Mouse (Mus musculus) cerebellum, adult 18-20 months (tissue): ENCODE results near the gene Nucks1.
A peak's percentile ranks its signal among the peaks of the same experiment; 100 is the strongest.

Experiments
- DNase-seq, 2 experiments: peaks; one replicate each; pipeline ENCODE4 v3.0.0; 2021

The Nucks1 gene

DNA sequence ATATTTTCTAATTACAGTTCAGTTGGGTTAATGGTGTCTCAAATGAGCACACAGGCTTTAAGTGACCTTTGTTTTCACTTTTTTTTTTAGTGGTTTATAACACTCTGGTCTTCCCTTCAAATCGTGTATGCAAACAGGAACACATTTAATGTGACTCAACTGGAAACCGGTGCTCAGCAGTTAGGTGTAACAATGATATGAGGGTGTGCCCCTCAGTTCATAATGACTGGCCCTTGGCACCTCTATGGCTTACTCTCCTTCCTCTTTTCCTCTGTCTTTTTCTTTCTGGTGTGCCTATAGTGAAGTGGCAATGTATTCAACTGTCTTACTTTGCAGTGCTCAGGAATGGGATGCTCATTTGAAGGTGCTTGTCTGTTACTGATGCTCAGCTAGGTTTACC, 23.1 kb downstream of the Nucks1 start:
- DNase-seq, result no peak

DNA sequence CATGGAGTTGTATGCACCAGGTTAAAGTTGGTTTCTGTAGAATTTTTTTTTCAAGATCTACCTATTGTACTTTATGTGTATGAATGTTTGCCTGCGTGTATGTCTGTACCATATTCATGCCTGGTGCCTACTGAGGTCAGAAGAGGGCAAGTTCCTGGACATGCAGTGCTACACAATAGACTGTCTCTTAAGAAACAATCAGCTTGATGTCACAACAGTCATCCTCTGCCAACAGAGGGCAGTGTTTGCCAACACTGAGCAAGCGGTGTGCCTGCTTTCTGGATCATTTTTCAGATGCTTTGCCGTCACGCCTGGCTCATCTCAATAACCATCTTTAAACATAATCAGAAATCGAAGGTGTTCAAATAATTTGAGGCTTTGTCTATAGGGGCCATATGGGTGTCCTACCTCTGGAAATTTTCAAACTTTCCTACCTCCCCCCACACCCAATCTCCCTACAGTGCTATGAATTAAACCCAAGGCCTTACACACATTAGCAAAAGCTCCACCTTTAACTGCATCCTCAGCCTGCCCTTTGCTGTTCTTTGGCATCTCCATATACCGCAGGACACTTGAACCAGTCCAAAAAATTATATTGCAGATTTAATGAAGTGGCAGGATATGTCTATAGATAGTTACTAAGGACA, 27.4 kb downstream of the Nucks1 start:
- DNase-seq, result peak; percentile 66 to 69

DNA sequence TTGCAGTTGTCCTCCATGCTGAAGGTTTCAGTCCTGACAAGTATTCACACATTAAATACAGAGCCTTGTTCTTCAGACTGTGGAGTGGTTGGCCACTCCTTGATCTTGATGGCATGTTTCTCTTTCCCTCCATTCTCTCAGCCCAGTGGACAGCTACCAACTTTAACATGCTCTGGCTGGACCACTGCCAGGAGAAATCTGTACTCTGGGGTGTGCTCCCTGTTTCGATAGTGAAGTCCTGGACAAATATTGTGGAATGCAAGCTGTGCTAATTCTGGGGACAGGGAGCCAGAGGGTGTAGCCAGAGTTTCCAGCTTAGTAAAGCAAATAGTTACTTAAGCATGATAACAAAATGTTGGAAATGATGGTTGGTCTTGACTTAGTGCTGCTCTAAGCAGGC, 28.5 kb downstream of the Nucks1 start:
- no peak for DNase-seq

DNA sequence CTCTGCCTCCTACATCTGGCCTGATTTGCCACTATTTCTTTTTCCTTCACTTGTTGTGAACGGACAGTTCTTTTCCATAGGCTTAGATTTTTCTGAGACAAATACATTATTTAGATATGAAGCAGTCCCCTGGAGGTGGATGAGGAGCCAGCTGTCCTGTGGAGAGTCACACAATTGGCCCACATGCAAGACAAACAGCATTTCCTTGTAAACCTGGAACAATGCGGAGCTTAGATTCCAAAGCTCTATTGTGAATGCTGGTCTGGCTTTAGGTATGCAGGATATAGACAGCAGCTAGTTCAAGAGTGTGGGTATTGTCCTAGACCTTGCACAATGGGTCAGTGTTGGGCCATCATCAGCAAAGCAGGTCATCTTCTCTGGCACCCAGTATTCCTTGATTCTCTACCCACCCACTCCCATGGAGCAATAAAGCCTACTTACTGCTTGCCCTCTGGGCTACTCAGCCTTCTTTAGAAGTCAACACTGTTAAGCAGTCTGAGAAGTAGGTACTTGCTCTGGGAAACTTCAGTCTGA, 30.4 kb downstream of the Nucks1 start:
- no peak for DNase-seq

DNA sequence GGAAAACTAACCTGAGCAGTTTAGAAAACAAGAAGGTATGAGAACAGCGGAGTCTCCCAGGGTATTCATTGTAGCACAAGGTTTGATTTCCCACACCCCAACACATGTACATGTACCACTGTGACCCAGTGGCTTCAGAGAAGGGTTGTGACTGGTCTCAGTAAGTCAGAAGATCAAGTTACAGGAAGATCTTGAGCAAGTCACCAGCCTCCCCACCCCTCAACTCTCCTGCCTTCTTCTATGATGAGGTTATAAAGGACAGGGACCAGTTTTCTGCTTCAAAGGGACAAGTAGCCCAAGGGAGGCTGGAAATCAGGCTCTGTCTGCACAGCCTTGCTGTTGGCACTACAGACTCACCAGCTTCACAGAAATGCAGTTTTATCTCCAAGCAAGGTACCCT, 31.2 kb downstream of the Nucks1 start:
- no peak for DNase-seq

DNA sequence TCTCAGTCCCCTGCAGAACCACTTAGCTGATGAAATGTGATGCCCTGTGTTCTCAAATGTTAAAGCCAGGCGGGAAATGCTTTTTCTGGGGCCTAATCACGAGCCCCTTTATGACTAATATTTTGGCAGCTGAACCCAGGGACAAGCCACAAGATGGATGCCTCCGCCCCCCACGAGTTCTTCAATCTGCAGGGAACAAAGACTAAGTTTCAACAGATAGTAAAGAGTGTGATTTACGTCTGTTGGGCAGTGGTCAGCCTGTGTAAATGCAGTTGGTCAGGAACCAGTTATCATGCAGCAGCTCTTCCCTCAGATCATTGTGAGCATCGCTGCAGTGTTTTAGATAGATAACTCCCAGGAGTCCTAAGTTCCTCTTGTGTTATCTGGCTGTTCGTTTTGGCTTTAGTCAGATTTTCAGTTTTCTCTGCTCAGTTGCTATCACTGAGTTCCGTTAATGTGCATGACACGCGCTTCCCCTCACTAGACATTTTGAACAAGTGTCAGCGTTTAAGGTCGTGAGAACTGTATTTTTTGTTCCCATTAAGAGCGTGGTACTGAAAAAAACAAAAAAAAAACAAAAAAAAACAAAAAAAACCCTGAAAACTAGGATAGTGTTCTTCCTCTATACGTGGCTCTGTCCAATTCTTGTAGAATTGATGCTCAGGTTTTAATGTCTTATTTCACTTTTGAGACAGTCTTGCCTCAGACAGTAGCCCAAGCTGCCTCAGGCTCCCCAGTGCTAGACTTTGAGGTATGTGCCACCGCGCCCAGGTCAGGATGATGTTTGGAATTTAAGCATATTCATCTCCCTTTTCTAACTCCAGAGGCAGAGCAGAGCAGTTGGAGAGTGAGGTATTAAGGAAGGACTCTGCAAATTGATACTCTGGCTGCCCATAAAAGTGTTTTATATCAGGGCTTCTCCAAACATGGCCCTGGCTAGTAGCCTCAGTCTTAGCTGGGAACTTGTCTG, 32.6 kb downstream of the Nucks1 start:
- DNase-seq, result no peak

DNA sequence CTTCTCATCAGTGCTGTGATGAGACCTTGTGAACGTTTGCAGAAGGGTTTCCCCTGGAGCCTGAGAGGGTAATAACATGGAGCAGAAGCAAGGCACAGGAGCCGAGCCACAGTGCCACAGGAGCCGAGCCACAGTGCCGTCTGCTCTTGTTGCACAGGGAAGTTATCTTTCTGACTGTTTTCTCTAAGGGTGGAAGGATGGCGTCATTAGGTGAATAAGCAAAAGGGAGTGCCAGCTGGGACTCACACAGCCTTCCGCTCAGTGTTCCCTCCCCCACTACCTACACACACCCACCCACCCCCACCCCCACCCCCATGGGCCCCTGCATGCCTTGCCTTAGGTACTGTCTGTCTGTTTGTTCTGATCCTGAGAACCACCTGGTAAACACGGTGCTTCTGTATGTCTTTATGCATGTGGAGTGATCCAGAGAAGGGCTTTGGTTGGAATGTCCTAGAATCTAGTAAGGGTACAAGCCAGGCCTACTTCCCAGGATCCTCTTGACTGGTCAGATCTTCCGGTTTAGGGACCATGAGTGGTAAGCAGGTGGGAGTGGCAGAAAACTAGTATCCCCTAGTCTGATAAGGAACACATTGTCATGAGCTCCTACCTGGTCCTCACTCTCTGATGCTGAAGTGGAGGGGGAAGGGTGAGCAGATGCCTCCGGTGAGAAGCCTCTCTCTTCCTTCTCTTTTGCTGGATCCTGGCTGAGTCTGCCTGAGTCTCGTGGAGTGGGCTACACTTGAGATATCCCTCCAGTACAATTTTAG, 35.5 kb downstream of the Nucks1 start:
- DNase-seq, result no peak

DNA sequence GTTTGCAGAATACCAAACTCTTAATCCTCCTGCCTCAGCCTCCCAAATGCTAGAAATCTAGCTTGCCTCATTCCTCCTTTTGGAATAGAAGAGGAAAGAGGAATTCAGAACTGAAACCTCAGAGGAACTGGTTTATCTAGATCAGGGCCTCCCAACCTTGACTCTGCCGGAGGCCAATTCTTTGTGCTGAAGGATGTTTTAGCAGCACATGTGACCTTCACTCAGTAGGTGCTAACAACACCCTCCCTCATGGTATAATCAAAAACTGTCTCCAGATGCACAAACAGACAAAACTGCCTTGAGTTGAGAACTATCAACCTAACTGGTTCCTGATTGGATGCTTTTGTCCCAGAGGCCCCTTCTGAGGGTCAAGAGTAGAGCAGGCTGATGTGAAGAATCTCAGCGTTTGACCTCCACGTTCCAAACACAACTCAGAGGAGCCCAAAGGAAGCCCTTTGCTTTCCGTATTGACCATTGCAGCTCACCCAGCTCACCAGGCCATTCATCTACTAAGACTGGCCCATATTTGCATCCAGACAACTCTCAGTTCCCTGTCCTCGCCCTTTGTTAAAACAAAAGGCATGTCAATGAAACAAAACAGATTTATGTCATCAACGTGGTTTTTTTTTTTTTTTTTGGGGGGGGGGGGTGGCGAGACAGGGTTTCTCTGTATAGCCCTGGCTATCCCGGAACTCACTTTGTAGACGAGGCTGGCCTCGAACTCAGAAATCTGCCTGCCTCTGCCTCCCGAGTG, 36.3 kb downstream of the Nucks1 start:
- no peak for DNase-seq

DNA sequence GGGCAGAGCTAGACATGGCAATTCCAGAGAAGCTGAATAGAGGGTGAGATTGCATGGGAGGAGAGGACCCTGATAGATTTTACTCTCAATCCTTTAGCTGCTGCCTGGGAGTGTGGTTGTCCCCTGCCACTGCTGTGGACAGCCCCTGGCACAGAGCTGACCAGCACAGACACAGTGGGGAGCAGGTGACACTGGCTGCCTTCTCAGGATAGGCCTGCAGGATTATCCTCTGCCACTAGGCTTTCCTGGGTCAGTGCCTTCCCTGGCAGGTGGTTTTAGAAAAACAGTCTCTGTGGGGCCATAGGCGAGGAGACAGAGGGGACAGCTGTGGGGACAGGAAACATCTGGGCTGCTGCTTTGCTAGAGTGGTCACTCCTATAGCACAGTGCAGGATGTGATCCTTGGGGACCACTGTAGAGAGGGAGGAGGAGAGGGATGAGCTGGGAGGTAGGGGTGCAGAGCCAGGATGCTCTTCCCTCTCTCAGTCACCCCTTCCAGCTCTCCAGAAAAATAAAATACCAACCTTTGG, 37.7 kb downstream of the Nucks1 start:
- DNase-seq, result no peak

DNA sequence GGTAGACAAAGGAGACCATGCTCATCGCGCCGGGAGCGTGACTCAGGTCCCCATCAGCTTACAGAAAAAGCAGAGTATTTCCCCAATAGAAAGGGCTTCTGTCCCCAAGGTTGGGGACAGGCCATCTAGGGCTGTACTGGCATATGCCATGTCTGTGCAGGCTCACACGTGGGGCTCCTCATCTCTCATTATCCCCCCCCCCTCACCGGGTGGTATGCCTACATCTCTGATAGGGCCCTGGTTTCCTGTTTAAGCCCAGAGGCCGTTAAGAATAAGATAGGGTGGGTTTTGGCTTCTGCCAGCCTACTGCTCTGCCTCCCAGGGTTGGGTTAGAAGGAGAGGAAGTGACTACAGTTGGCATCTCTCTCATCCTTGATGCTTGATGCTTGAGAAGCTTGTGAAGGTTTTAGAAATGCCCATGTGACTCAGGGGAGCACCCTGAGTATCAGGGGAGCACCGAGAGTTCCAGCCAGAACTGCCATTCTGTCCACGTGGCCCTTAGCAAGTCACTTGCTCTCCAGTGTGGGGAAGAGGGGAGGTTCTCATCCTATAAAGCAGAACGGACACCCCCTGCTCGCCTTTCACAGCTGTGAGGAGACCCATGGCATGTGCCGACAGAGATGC, 44.0 kb downstream of the Nucks1 start:
- DNase-seq, result no peak

DNA sequence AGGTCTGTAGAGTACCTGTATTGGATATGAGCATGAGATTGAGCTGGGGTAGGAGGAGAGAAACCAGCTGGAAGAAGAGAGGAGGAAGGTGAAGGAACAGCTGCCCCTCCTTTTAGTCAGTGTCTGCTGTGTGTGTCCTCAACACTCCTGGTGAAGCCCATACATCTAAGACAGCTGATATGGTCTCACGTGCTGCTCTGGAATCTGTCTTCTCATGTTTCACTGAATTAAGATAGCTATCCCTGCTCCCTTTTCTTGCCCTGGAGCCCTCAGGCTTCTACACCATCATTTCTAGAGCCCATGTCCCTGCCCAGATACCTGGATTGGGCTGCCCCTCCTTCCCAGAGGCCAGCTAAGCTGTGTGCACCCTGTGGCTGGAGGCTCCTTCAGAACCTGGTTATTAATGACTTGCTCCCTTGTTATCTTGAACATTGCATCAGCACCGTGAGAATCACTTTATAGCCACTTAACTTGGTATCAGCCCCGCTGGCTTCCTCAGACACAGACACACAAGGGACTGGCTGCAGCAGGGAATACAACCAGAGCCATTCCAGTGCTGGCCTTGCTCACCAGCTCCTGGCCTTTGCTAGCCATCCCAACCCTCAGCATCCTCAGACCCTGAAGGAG, 44.9 kb downstream of the Nucks1 start:
- DNase-seq, result no peak

DNA sequence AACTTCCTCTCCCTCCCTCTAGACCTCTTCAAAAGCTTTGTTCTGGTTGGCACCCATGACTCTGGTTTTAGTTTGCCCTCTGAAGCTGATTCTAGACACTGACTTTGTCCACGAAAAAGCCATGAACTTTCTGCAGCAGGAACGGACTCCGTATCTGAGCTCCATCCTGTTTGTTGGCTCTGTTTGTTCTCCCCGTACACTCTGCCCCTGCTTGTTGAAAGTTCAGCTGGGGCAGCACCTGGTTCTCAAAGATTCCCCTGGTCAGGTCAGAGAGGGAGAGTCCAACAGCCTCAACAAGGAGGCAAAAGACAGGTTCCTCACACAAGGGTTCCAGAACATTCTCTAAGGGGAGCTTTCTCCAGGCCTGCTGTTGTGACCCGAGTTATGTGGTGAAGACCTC, 47.1 kb downstream of the Nucks1 start:
- DNase-seq, result no peak

DNA sequence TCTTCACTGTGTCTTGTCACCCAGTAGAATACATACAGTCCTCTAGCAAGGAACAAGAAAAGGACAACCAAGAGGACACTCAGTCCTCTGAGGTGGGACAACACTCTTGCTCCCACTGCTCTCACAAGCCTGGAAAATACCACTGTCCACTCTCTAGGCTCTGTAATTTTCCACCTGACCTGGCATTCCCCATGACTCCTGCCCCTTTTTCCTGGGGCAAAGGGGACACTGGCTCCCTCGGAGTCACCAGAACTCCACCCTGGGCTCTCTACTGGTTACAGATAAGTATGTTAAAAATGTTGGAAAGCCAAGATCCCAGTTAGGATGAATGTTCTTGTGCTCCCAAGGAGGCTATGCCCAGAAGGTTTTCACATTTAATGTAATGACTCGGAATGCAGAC, 50.7 kb downstream of the Nucks1 start:
- no peak for DNase-seq

DNA sequence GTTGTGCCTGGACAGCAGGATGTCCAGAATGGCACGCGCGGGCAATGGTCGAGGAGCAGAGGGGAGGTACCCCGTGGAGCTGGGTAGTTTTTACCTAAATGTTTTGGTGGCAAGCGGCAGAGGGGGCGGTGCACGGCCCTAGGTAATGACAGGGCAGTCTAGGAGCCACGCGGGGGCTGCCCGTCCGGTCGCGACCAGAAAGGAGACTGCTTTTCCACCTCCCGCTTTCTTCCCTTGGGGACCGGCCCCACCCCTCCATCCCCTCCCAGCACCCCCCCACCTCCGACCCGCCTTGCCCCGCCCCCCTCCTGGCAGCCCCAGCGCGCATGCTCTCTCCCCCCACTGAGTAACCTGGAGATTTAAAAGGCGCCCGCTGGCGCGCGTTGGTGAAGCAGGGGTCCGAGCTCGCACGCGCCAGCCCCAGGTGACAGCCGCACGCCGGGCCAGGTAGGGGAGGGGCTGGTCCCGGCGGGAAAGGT, 52.3 kb downstream of the Nucks1 start, which contains the start of gene Slc45a3:
Gene Slc45a3, plus strand, starts transcription at position 362 of the 479 bp plus-strand sequence.
- no peak for DNase-seq

DNA sequence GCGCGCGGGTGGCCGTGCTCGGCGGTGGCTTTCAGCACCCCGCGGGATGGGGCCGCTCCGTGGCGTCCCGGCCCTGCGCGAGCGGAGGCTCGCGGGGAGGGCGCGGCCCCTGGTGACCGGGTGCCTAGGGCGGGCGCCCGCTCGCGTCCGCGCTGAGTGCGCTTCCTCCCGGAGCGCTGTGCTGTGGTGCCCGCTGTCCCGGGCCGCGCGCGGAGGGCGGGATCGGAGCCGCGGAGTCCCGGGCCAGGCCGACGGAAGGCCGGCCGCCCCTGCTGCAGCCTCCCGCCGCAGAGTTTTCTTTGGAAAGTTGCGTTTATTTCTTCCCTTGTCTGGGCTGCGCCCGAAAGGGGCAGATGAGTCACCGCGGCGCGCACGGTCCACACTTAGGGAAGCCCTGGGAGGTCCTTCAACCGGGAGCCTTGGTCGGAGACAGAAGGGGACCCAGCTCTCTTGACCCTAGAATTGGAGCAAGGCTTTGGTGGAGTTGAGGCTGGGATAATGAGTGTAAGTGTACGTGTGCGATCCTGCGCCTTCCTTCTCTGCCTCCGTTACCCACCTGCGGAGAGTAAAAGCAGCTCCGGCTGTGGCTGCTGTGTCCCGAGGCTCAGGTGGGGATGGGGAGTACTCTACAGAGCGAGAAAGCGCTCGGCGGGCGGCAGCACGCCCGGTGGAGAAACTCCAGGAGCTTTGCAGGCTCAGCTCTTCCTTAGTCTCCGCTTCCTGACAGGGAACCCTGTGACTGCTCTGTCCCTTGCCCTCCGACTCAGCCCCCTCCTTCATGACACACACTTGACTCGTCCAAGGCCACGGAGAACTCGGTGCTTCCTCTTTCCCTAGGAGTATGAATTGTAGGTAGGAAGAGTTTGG, 53.0 kb downstream of the Nucks1 start:
- peak in 1 of 2 experiments; percentile 20 for DNase-seq

DNA sequence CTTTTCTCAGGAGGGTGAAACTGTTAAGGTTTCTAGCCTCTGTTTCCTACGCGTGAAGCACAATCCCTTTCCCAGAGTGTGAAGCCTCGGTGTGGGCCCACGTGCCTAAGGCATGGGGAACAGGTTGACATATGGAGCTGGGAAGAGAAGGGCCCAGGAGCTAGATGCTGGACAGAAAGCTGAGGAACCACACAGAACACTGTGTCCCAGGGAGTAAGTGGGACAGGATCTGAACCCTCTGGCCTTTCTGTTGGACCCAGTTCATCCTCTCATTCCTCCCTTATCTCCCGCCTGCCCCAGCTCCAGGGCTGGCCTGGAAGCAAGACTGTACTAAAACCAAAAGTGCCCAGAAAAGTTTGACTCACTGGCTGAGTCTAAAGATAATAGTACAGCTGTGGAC, 53.8 kb downstream of the Nucks1 start:
- no peak for DNase-seq

DNA sequence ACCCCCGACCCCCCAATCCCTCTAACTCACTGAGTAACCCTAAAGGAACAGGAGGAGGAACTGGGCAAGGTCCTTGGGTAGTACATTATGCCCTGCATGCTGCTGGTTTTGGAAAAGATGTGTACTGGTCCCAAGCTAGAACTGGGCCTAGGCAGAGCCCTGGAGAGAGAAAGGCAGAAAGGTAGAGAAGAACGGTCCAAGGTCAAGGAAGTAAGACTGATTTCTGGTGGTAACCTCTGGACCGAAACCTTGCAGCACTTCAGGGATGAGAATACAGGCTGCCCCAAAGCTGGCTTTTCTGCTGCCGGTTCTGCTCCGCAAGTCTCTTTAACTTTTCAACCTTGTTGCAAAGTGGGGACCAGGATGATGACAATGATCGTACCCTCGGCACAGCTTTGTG, 54.2 kb downstream of the Nucks1 start:
- DNase-seq, result no peak

DNA sequence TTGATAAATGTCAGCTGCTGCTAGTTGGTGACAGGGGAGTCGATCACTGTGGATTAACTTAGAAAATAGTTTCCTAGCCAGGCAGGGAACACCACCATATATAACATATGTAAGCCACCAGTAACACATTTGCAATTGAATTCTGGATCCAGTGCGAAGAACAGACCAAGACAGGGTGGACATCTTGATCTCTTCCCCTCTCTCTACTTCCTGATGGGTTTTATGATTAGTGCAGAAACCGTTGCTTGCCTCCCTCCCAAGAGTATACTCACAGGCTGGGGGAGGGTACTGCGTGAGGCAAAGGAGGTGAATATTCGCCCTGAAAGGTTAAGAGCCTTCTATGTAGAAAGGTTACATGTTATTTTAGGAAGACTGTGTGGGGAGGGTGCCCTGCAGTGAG, 55.5 kb downstream of the Nucks1 start:
- no peak for DNase-seq

DNA sequence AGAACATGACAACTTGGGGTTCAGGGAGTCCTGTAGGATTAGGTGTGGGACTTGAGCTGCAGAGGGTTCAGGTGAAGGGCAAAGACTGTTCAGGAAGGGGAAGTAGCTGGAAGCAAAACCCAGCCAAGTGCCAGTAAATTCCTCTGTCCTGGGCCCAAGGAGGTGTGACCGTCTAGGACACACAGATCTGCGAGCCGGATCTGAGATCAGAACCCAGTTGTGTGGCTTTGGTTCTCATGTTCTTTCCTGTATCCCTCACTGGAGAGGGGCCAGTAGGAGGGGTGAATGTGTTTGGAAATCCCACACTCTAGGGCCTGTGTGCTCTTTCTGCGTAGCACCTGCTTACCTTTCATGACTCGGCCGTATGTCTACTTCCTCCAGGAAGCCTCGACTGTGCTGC, 57.0 kb downstream of the Nucks1 start:
- no peak for DNase-seq

DNA sequence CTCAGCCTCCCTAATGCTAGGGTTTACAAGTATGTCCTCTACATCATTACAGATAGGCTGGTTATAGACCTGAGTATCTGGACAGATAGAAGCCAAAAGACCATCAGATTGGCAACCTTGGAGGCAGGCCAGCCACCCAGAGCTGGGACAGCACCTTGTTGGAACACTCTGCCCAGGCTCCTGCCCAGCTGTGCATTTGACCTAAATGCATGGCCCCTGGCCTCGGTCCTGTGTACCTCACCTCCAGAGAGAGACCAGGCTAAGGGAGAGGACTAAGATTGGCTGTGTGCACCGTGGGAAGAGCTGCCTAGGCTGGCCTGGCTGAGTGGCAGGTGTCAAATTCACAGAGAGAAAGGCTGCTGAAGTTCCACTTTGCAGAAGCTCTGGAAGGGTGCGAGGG, 58.2 kb downstream of the Nucks1 start:
- no peak for DNase-seq
